Mouse (Mus musculus) layer of hippocampus, adult 8-10 months (tissue): ENCODE measurements at regions not wholly inside any gene's neighbourhood (a gene's known extent, or its start where the extent isn't known, plus 50 kb on each side); places are given as distances from the start of the nearest gene placed in this dataset.

Experiments
- DNase-seq, 2 experiments: peaks; one replicate each; pipeline ENCODE4 v3.0.0; 2022; ENCODE audit warnings: low spot score in 2 of 2

DNA sequence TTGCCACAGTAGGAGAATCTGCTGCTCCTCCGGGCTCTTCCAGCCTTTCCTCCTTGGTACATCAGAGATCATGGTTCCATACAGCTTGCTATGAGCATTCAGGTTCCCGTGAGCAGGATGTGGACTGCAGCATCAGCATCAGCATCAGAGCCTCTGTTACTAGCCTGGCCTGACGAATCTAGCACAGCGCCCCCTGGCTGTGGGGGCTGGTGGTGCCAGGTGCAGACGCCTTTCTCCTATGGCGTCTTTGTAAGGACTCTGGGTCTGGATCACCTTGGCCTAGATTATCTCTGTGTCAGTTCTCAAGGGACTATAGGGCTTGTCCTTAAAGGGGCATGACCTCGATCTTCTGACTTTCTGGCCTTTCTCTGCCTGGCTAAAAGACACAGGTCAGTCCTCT is 86.0 kb upstream of the Runx3 start:
- peak in 1 of 2 experiments; percentile 28 for DNase-seq

DNA sequence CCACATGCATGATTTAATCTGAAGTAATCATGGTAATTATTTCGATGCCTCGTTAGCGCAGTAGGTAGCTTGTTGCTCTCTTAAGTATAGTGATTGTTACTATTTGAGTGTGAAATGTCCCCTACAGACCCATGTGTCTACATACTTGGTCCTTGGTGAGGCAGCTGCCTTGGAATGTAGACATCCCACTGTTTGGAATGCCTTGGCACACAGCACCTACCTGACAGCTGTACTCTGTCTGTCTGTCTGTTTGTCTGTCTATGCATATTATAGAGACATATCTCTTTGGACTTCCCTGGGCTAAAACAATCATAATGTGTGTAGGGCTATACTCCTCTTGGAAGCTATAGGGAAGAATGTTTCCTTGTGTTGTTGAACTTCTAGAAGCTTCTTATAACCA is 83.7 kb upstream of the Runx3 start:
- no peak for DNase-seq

DNA sequence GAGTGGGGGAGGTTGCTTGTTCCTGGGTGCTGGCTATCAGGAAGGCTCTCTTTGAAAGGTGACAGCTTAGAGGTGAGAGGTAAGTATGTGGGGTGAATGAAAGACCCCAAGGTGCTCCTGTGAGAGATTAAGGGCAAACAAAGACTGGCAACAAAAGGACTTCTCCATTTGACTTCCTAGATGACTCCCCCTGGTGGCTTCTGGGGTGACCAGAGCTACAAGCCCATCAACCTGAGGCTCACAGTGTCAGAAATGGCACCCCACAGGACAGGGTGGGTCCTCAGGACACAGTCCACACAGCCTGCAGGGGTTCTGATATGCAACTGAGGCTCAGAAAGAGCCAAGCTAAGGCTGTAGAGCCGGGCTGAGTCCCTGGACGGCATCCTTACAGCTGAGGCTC is 81.2 kb upstream of the Runx3 start:
- no peak for DNase-seq

DNA sequence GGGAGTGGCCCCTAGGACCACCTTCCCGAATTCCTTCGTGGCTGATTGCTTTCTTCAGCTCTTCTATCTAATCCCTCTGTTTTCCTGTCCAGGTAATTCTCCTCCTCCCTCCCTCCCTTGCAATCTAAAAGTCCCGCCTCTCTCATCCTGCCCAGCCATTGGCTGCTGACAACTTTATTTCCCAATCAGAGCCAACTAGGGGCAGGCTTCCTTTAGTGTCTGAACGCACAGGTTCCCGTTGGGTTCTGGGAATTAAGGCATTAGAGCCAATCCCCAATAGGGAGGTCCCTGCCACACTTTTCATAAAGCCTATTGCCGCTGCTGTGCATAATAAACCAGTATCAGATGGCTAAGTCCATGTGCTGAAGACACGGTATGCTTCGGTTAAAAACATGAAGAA is 78.5 kb upstream of the Runx3 start:
- no peak for DNase-seq

DNA sequence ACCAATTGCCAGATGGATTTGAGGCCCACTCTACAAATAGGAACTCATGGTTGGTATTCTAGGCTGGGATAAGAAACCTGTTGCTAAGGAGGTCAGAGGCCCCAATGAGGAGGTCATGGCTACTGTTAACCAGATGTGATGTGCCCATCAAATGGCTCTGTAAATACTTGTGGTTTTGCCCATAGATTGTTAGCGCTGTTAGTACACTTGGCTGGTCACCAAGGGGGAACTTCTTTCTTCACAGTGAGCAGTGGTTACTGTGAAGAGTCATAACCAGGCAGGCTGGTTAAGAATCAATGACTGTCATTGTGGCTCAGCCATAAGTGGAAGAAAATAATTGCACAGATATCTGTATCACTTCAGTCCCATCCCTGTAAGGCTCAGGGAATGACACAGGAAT is 78.0 kb upstream of the Runx3 start:
- DNase-seq: no peak

DNA sequence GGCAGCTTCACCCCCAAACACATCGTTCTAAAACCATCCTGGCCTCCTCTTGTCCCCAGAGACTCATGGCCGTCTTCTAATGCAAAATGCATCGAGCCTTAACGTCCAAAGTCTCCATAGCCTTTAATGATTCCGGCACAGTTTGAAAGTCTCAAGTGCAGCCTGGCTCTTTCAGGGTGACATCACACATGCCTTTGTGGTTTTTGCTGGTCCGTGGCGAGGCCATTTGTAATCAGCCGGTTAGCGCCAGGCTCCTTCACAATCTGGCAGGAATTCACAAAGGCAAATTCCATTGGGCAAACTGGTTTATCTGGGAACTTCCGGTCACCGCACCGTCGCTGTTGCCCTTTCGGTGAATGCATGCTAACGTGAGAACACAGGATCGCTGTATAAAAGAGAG is 75.4 kb upstream of the Runx3 start:
- DNase-seq: no peak

DNA sequence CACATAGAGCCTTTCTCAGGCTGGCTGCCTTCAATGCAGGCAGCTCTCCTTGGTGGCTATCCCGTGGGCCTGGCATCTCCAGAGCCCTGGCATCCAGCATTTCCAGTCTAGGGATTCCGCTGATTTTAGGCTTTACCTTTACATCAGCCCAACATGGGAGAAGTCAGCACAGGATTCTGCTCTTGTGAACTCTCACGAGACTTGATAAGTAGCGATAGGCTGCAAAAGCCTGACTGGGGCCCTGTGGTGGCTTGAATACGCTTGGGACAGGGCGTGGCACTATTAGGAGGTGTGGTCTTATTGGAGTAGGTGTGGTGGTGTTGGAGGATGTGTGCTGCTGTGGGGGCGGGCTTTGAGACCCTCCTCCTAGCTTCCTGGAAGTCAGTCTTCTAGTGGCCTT is 73.8 kb upstream of the Runx3 start:
- no peak for DNase-seq

DNA sequence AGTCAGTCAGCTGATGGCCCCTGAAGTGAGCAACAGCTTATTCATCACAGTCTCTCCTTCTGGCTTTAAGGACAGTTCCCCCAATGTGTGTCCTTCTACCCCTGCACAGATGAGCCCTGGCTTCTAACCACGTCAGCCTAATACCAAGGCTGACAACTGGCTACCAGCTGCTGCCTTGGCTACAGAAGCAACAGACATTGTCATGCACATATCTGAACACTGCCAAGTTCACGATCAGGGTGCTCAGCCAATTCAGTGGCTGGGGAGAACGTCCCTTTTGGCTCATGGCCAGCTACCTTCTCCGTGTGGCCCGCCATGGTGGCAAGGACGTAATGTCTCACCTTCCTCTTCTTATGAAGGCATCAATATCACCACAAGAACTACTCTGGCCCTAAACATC is 73.2 kb upstream of the Runx3 start:
- DNase-seq: no peak

DNA sequence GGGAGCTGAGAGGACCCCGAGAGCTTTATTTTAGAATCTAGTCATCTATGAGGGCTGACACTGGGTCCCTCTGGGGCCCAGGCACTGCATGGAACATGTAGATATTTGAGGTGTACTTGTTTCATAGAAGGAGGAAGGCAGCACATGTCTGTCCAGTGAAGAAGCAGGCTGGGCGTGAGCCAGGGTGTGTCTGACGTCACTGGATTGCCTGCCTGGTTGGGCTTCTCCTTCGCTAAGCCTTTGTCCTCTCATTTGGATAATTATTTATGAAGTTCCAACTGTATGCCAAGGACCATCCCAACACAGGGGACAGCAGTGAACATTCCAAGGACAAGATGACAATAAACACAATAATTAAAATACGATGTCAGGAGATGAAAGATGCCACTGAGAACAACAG is 72.7 kb upstream of the Runx3 start:
- no peak for DNase-seq

DNA sequence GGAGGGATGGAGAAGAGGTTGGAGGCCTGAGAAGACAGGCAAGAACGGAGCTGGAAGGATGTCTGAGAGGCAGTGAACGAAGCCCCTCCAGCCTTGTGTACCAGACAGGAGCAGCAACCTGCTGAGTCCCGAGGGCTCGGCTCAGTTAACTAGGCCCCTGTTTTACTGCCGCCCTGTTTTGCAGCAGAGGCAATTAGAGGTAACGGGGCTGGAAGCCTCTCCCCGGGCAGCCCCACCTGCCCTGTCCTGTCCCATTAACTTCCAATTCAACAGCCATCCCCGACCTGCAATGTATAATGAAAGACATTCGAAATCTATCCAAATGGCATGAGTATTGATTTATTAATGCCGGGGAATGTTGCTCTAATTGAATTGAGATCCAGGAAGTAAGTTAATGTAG is 70.5 kb upstream of the Runx3 start:
- DNase-seq: no peak

DNA sequence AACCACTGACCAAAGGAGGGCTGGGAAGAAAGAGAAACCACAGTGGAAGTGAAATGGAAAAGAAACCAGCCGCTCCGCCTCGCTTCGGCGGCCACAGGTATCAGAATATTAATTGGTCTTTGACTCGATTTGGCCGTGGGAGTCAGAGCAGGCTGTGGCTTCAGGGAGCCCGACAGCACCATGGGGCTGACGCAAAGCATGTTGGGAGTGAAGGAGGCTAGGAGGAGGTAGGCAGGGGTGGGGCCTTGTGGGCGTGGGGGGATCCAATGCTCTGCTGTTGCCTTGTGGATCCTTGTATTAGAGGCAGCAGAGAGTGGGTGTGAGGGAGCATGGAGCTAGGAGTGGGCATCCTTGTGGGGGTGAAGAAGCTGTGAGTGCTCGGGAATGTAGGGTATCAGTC is 69.0 kb upstream of the Runx3 start:
- no peak for DNase-seq

DNA sequence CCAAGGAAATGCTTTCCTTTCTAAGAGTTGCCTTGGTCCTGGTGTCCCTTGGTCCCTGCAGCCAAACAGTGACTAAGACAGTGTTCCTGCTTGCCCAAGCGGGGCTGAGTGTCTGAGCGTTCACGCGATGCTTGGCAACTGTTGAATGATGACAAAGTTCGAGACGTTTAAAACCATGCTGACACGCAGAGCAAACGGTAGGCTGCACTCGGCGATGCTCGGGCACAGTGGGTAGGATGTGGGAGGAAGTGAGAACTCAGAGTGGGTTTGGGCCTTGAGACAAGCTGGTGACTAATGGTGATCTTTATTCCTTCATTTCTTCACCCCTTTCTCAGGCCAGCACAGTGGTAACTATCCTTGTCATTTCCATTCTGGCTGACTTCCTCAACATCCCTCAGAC is 66.9 kb upstream of the Runx3 start:
- no peak for DNase-seq

DNA sequence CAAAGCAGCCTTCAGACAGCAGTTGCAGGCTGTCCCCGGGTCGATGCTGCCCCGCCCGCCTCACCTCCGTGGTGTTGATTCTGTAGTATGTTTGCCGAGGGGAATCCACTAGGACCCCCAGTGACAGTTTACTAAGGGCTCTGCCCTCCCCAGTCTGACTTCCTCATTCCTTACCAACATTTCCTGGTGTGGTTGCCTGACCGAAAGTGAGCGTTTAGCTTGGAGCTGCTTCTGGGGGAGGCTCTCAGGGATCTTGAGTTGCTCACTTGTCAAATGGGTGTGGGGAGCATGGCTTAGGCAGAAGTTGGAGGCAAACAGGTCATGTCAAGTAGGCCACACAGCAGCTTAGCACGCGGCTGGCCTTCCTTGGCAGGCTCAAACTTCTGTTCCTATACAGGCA is 66.1 kb upstream of the Runx3 start:
- DNase-seq: no peak

DNA sequence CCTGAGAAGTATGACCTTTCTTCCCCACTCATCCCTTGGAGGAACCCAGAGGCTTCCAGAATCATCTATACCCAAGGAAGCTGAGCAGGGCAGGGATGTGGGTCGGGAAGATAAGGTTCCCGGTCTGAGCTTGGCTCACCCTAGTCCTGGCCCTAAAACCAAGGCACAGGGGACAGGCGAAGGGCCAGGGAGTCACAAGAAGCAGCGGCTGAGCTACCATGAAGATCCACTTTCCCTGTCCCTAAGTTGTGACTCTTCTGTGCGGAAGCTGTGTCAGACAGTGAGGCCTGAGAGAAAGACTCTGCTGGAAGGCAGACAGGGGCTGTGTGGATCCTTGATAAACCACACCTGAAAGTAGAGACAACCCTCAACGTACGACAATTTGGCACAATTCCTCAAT is 64.1 kb upstream of the Runx3 start:
- no peak for DNase-seq

DNA sequence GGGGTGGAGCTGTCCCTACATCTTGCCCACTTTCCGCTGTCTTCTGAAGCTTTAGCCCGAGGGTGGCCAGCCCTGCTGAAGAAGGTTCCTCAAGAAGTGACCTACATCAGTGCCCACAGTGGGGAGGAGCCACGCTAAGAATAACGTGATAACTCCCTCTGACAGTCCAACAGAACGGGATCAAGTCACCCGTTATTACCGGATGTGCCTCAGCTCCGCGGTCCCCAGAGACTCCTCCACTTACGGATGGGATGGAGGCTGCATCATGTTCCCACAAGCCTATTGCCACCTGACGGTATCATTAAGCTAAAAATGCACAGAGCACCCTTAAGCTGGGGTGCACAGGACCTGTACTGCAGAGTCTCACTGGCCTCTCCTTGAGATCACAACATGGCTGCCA is 63.2 kb upstream of the Runx3 start:
- DNase-seq: no peak

DNA sequence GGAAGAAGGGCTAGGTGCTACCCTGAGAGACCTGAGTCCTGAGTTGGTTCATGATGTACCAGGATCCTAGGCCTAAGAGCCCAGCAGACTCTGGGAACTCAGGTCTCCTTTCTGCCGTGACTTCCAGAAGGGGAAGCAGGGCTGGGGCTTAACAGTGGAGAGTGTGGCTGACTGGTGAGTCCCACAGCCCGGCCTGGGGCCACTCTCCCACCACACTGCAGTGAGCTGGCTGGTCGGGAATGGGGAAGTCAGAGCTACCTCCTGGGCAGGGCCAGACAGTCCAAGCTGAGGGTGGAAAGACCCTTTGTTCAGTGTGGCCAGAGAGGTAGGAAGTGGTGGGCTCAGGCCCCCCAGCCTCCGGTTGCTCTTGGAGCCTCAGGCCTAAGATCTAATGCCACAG is 61.6 kb upstream of the Runx3 start:
- no peak for DNase-seq

DNA sequence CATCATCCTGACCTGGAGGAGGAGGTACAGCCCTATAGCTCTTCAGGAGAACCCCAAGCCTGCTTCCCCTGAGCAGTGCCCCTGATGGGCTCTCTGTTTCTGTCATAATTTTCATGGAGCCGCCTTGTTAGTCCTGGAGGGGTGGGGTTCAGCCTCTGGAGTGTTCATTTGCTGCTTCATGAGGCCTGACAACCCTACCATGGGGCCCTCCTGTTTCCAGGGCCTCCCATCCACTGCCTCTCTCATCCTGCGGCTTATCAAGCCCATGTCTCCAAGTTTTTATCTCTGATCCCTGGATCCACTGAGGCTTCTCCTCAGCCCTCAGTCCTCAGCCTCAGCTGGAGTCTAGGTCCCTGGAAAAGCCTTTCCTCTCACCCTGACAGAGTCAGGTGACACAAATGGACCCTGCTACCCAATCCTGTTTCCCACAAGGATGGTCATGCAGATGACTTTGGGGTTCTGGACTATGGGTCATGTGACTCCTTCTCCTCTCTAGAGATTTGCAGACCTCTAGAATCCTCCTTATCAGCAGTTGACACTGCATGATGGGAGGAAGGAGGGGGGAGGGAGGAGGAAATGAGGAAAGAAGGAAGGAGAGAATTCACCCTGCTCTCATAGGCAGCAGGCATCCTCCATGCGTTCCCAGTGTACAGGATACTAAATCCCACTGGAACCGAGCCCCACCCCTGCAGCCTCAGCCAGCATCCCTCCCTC is 59.3 kb upstream of the Runx3 start:
- DNase-seq: no peak

DNA sequence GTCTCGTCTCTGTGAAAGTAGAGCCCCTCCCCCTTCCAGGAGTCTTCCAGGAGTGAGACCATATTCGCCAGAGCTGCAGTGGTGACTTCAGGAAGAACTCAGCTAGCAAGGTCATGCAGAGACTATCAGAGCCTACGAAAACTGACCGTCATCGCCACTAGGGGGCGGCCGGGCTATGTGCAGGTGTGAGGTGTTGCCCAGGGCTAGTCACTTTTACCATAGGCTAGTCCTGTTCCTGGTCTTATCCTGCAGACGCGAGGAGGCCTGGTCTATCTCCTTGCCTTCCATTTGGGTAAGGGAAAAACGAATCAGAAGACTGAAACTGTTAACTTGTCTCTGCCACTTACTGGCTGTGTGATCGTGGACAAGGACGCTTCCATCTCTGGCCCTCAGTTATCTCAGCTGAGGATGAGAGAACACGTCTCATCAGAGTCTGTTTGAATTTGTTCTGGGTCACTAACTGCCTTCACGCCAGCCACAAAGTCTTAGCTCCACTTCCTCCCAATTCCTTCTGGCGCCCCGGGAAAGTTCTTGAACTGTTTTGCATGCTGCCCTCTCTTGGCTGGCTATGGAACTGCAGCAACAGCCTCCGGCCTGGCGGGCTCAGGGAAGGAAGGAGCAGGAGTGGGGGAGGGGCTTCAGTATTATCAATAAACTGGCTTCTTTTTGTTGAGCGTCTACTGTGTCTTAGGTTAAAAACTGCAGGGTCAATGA is 53.5 kb upstream of the Runx3 start:
- peak; percentile 53 to 75 for DNase-seq

DNA sequence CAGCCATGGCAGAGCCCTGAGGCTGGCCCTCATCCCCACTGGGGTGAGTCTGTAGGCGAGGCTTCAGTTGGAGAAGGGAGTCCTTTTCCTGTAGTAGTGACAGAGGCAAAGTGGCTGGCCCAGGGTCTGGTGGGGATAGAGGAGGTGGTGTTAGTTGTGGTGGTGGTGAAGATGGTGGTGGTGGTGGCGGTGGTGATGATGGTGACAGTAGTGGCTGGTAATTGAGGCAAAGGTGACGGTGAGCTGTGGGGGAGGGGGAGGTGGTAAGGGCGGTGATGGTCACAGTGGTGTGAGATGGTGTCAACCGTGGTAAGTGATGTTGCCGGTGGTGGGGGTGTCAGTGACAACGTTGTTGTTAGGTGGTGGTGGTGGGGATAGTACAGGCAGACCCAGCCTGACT is 52.6 kb upstream of the Runx3 start:
- no peak for DNase-seq

DNA sequence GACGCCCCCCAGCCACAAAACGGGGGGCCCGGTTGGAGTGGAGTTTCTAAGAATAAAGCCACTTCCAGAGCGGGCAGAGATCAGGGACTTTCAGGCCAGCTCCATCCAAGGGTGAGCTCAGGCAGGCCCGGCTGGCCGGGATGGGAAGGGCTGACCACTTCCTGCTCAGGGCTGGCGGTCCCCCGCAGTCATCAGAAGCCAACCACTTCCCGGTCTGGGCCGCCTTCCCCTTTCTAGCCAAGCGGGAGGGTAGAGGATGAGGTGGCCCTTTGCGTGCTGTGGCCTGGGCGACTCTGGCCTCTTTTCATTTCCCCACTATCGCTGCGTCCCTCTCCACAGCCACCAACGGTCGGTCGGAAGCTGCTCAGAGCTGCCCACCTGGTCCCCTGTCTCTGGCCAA is 50.6 kb upstream of the Runx3 start:
- DNase-seq: no peak
